Mouse (Mus musculus): ENCODE data around the gene Rccd1. TPM values are rescaled to one million over a fixed set of nuclear protein-coding genes. Genes with fewer than 3 reads are reported as not detected.
A peak's percentile ranks its signal among the peaks of the same experiment; 100 is the strongest.
"Not testable (repeated sequence)": the region's sequence is repeated elsewhere in the genome, so short reads cannot be mapped to it uniquely, and the experiment has no call there.

Gene Rccd1
- polyA plus RNA-seq, 2 experiments, result 1.6 to 6.6 TPM

GRCm38 (mm10) chr7:80334848-80335247, 10.6 kb upstream of the Rccd1 start:
- peaks cover 4 to 9% of the 10 kb centered on the region in 2 experiments; a peak in 3 of 4 replicates for H3K4me1 ChIP-seq (replicated peaks; ENCODE audit: control insufficient read depth in 2 of 2, insufficient read depth in 2 of 2, low read length in 1 of 2)
- no peak overlapping the region for H3K9ac ChIP-seq (replicated peaks)
- H3K4me2 ChIP-seq (ENCODE audit: low read depth), result no peak overlapping the region
- no peak for ATAC-seq (ENCODE audit: insufficient read depth)
- no peak for DNase-seq (ENCODE audit: low read depth in 3 of 3, low spot score in 3 of 3)
- TF ChIP-seq EP300 (IDR thresholded peaks at IDR 0.05; ENCODE audit: low read depth) (no peak), CTCF (IDR thresholded peaks at IDR 0.05; ENCODE audit: low read depth) (no peak)
- H3K4me3 ChIP-seq (ENCODE audit: insufficient read depth in 1 of 2, low read depth in 2 of 2, low read length in 2 of 2), result no peak overlapping the region
- H3K9me3 ChIP-seq (ENCODE audit: control insufficient read depth, low read length), result no peaks in the 10 kb centered on the region
- H3K27me3 ChIP-seq (ENCODE audit: control insufficient read depth, insufficient read depth, low read length), result no peaks in the 10 kb centered on the region
- H3K27ac ChIP-seq, result no peak overlapping the region
- 71% methylated on average over 4 of the region's 4 CpGs for WGBS (ENCODE audit: insufficient replicate concordance)
- H3K36me3 ChIP-seq (replicated peaks; ENCODE audit: control insufficient read depth, insufficient read depth, low read depth), result peaks cover 18% of the 10 kb centered on the region

GRCm38 (mm10) chr7:80331433-80331832, 7.2 kb upstream of the Rccd1 start:
- H3K4me1 ChIP-seq (replicated peaks; ENCODE audit: control insufficient read depth in 2 of 2, insufficient read depth in 2 of 2, low read length in 1 of 2), result no peaks in the 10 kb centered on the region
- no peak overlapping the region for H3K27ac ChIP-seq
- no peak for ATAC-seq (ENCODE audit: insufficient read depth)
- H3K27me3 ChIP-seq (ENCODE audit: control insufficient read depth, insufficient read depth, low read length), result no peaks in the 10 kb centered on the region
- no peak for DNase-seq (ENCODE audit: low read depth in 3 of 3, low spot score in 3 of 3)
- H3K4me3 ChIP-seq (ENCODE audit: insufficient read depth in 1 of 2, low read depth in 2 of 2, low read length in 2 of 2), result no peak overlapping the region
- H3K9ac ChIP-seq (replicated peaks), result no peak overlapping the region
- WGBS (ENCODE audit: insufficient replicate concordance), result 90% methylated on average over 19 of the region's 19 CpGs
- H3K4me2 ChIP-seq (ENCODE audit: low read depth), result no peak overlapping the region
- no peaks in the 10 kb centered on the region for H3K9me3 ChIP-seq (ENCODE audit: control insufficient read depth, low read length)
- no peak for TF ChIP-seq CTCF (IDR thresholded peaks at IDR 0.05; ENCODE audit: low read depth)
- H3K36me3 ChIP-seq (replicated peaks; ENCODE audit: control insufficient read depth, insufficient read depth, low read depth), result peaks cover 15% of the 10 kb centered on the region

- no peak overlapping the region for H3K4me2 ChIP-seq (ENCODE audit: low read depth)
- no peak overlapping the region for H3K27ac ChIP-seq
- H3K4me3 ChIP-seq (ENCODE audit: insufficient read depth in 1 of 2, low read depth in 2 of 2, low read length in 2 of 2), result no peak overlapping the region
- no peaks in the 10 kb centered on the region; a peak in 1 of 4 replicates for H3K4me1 ChIP-seq (replicated peaks; ENCODE audit: control insufficient read depth in 2 of 2, insufficient read depth in 2 of 2, low read length in 1 of 2)
- 80% methylated on average over 8 of the region's 8 CpGs for WGBS (ENCODE audit: insufficient replicate concordance)
- ATAC-seq (ENCODE audit: insufficient read depth) (no peak), DNase-seq (ENCODE audit: low read depth in 3 of 3, low spot score in 3 of 3) (no peak)
- no peaks in the 10 kb centered on the region for H3K27me3 ChIP-seq (ENCODE audit: control insufficient read depth, insufficient read depth, low read length)
- TF ChIP-seq CTCF (IDR thresholded peaks at IDR 0.05; ENCODE audit: low read depth) (no peak), EP300 (IDR thresholded peaks at IDR 0.05; ENCODE audit: low read depth) (no peak)
- no peak overlapping the region for H3K9ac ChIP-seq (replicated peaks)
- peaks cover 7% of the 10 kb centered on the region for H3K36me3 ChIP-seq (replicated peaks; ENCODE audit: control insufficient read depth, insufficient read depth, low read depth)
- no peaks in the 10 kb centered on the region for H3K9me3 ChIP-seq (ENCODE audit: control insufficient read depth, low read length)
These were observed 6.0 kb upstream of the Rccd1 start for GRCm38 (mm10) chr7:80330278-80330677.

DNA sequence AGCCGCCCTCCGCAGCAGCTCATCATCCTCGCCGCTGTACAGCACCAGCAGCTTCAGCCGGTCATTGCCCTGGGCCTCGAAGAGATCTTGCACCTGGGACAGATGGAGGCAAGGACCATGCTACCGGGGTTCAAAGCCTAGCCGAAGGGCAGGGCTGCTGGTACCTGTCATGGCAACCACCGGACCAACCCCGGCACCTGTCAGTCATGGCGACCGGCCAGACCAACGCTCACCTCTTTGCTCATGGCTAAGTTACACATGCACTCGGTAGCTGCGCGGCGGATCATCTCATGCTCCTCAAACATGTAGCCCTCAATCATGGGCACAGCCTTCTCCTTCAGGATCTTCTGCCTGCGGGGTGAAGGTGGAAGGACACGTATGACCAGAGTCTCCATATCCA, 1.8 kb upstream of the Rccd1 start:
- DNase-seq (ENCODE audit: low read depth in 3 of 3, low spot score in 3 of 3), result no peak
- no peak for ATAC-seq (ENCODE audit: insufficient read depth)
- no peaks in the 10 kb centered on the region; the same call in 1 of the 2 replicates for H3K36me3 ChIP-seq (replicated peaks; ENCODE audit: control insufficient read depth, insufficient read depth, low read depth)
- H3K27ac ChIP-seq, result no peak overlapping the region
- H3K4me2 ChIP-seq (ENCODE audit: low read depth), result no peak overlapping the region
- H3K4me3 ChIP-seq (ENCODE audit: insufficient read depth in 1 of 2, low read depth in 2 of 2, low read length in 2 of 2), result no peak overlapping the region
- H3K9me3 ChIP-seq (ENCODE audit: control insufficient read depth, low read length), result no peaks in the 10 kb centered on the region
- no peak for TF ChIP-seq CTCF (IDR thresholded peaks at IDR 0.05; ENCODE audit: low read depth)
- 90% methylated on average over 19 of the region's 19 CpGs for WGBS (ENCODE audit: insufficient replicate concordance)
- H3K9ac ChIP-seq (replicated peaks), result no peak overlapping the region
- H3K27me3 ChIP-seq (ENCODE audit: control insufficient read depth, insufficient read depth, low read length), result no peaks in the 10 kb centered on the region
- peaks cover 7 to 8% of the 10 kb centered on the region in 2 experiments; a peak in 3 of 4 replicates for H3K4me1 ChIP-seq (replicated peaks; ENCODE audit: control insufficient read depth in 2 of 2, insufficient read depth in 2 of 2, low read length in 1 of 2)

DNA sequence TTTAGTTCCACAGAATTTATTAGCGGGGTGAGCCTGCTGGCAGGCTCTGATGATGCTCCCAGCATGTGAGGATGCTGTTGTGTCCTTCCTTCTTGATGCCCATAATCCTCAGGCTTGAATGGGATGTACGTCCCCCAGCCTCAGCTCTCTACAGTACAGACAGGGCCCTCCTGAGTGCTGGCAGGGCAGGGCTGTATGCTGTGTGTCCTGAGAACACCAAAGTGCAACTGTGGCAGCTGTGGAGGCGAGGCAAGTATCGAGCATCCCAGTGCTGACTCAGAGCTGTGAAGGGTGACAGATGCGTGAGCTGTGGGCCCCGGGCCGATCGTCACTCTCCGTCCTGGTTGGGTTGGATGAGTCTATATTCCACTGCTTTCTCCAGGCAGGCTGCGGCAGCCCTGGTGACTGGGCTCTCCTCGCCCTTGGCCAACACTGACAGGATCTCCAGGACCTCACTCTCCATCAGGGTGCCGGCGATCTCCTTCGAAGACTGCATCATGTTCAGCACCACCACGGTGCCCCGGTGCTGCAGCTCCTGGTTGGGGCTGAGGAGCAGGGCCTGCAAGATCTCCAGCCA, 1.1 kb upstream of the Rccd1 start:
- TF ChIP-seq EP300 (IDR thresholded peaks at IDR 0.05; ENCODE audit: low read depth) (no peak), CTCF (IDR thresholded peaks at IDR 0.05; ENCODE audit: low read depth) (no peak)
- peak overlapping the region; percentile 87; the same call in 1 of the 2 replicates for H3K4me2 ChIP-seq (ENCODE audit: low read depth)
- 92% methylated on average over 16 of the region's 16 CpGs for WGBS (ENCODE audit: insufficient replicate concordance)

DNA sequence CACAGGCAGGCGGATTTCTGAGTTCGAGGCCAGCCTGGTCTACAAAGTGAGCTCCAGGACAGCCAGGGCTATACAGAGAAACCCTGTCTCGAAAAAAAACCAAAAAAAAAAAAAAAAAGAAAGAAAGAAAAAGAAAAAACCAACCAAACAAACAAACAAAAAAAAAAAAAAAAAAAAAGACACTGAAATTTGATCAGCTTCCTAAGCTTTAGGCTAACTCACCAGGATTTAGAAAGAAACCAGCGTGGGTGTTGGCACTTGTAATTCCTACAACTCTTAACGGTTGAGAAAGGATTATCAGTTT, 514 bp upstream of the Rccd1 start:
- H3K9me3 ChIP-seq (ENCODE audit: control insufficient read depth, low read length); DNase-seq (ENCODE audit: low read depth in 3 of 3, low spot score in 3 of 3); H3K27ac ChIP-seq; ATAC-seq (ENCODE audit: insufficient read depth); H3K9ac ChIP-seq (replicated peaks); H3K36me3 ChIP-seq (replicated peaks; ENCODE audit: control insufficient read depth, insufficient read depth, low read depth); H3K27me3 ChIP-seq (ENCODE audit: control insufficient read depth, insufficient read depth, low read length); H3K4me1 ChIP-seq (replicated peaks; ENCODE audit: control insufficient read depth in 2 of 2, insufficient read depth in 2 of 2, low read length in 1 of 2): not testable (repeated sequence)
- Histone ChIP-seq H3K4me3 (ENCODE audit: insufficient read depth in 1 of 2, low read depth in 2 of 2, low read length in 2 of 2) (peak overlapping the region in 1 of 2 experiments; percentile 80; a peak in 2 of 4 replicates), H3K4me2 (ENCODE audit: low read depth) (peak overlapping the region; percentile 87)
- WGBS (ENCODE audit: insufficient replicate concordance), result 27% methylated on average over 5 of the region's 5 CpGs

More for the DNA sequence above, 1.1 kb upstream of the Rccd1 start:
- H3K27me3 ChIP-seq (ENCODE audit: control insufficient read depth, insufficient read depth, low read length), result no peaks in the 10 kb centered on the region
- H3K4me1 ChIP-seq (replicated peaks; ENCODE audit: control insufficient read depth in 2 of 2, insufficient read depth in 2 of 2, low read length in 1 of 2), result peaks cover 7 to 8% of the 10 kb centered on the region in 2 experiments; a peak in 3 of 4 replicates
- no peak overlapping the region for H3K9ac ChIP-seq (replicated peaks)
- H3K4me3 ChIP-seq (ENCODE audit: insufficient read depth in 1 of 2, low read depth in 2 of 2, low read length in 2 of 2), result no peak overlapping the region
- no peaks in the 10 kb centered on the region for H3K9me3 ChIP-seq (ENCODE audit: control insufficient read depth, low read length)
- no peaks in the 10 kb centered on the region; the same call in 1 of the 2 replicates for H3K36me3 ChIP-seq (replicated peaks; ENCODE audit: control insufficient read depth, insufficient read depth, low read depth)
- no peak for ATAC-seq (ENCODE audit: insufficient read depth)
- no peak overlapping the region for H3K27ac ChIP-seq
- DNase-seq (ENCODE audit: low read depth in 3 of 3, low spot score in 3 of 3), result no peak
